Mouse (Mus musculus) layer of hippocampus, postnatal 14 days (tissue): Measurements from ENCODE around the gene Tbc1d4. TPM values are rescaled to one million over a fixed set of nuclear protein-coding genes. Genes with fewer than 3 reads are reported as not detected.
A peak's percentile ranks its signal among the peaks of the same experiment; 100 is the strongest.

Experiments
- DNase-seq, 2 experiments: peaks; one replicate each; pipeline ENCODE4 v3.0.0; 2021 to 2022; ENCODE audit warnings: low spot score in 2 of 2, mixed read lengths in 1 of 2
- total RNA-seq, 2 experiments: library from RNA; stranded (reverse); gene quantifications; 2 replicates each; pipeline ENCODE4 v1.2.3; 2021

Tbc1d4 gene
- total RNA-seq, 2 experiments from 2014 or later: 8.8 to 12.0 TPM

DNA sequence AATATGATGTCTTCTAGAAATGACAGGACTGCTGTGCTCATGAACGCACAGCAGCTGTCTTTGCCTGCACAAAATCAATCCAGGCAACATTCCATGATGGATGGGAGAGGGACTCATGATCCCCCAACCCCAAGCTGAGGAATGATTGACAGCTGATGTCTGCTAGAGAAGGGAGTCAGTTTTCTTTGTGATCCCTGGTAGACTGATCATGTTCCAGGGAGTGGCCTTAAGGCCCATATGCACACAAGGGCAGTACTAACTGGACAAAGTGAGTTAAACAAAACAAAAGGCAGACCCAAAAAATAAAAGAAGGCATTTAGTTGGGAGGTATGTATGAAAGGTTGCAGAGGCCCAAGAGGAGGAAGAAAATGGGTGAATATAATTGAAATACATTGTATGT, 71.6 kb downstream of the Tbc1d4 start:
- no peak for DNase-seq

- peak in 1 of 2 experiments; percentile 37 for DNase-seq
Measured at GRCm38 (mm10) chr14:101532090-101532695, 76.8 kb downstream of the Tbc1d4 start.

DNA sequence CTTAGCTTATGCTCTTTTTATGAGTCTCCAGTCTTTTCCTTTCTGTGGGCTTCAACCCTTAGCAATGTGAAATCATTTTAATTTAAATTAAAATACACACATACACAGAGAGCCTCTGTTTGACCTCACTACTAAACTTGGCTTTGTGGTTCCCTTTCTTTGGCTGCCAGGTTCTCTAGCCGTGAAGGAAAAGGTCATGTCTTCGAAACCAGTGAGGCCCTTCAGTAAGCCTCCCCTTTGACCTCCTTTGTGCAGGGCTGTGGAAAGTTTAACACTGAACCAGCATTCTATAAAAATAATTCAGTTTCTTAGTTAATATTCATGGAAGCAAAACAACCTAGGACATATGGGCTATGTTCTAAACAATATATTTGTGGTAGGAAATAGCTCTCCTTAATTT, 78.5 kb downstream of the Tbc1d4 start:
- no peak for DNase-seq

DNA sequence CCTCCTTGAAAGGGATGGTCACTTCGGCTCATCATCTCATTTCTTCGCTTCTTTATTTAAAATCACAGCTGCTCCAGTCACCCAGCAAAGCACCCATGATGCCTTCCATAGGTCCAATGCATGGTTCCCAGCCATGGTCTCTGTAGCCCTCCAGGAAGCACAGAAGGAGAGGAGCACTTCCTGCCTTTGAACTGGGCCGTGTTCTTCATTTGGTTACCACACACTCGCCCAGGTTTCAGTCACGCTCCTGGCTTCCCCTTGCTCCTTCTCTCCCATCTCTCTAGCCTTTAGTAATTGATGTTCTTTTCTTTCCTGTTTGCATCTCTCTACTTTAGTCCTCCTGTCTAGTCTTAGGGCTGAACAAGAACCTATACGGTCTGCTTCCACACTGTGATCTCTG, 79.8 kb downstream of the Tbc1d4 start:
- DNase-seq: no peak

GRCm38 (mm10) chr14:101527420-101527996, 81.5 kb downstream of the Tbc1d4 start:
- DNase-seq: no peak

GRCm38 (mm10) chr14:101526478-101526877, 82.5 kb downstream of the Tbc1d4 start:
- DNase-seq: no peak

DNA sequence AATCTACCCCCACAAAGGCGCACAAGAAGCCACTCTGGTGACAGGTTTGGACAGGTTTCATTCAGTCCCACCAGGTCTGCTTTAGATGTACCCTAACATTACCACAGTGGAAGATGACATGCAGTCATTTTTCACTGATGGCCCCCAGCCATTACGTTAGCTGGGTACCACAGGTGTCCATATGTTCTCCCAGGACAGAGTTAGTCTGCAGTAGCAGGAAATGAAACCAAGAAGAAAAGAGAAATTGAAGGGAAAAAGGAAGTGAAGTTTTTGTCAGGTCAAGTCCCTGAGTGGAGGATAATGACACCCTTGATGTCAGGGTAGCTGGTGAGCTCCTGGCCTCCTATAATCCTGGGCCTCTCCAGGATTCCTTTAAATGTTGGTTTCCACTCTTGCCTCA, 89.0 kb downstream of the Tbc1d4 start:
- no peak for DNase-seq

DNA sequence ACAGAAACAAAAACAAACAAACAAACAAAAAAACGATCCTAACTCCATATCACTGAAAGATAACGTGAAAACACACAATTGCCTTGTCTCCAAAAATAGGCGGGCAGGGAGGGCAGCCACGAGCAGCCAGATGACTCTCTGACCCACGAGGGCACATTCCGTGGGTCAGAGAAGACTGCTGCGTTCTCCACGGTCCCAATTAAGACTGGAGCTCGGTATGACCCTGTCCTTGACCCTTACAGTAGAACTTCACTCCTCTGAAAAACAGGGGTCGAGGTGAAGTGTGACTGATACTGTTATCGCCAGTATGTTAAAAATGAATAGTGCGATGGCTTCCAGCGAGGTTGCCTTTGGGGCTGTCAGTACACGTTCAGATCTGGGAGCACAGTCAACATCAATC, 90.7 kb downstream of the Tbc1d4 start:
- no peak for DNase-seq

GRCm38 (mm10) chr14:101517801-101518200, 91.2 kb downstream of the Tbc1d4 start:
- no peak for DNase-seq

GRCm38 (mm10) chr14:101517341-101517740, 91.7 kb downstream of the Tbc1d4 start:
- DNase-seq: peak in 1 of 2 experiments; percentile 59

GRCm38 (mm10) chr14:101516864-101517263, 92.1 kb downstream of the Tbc1d4 start:
- no peak for DNase-seq

- DNase-seq: no peak
Measured at GRCm38 (mm10) chr14:101516031-101516430, 93.0 kb downstream of the Tbc1d4 start.

GRCm38 (mm10) chr14:101515271-101515670, 93.7 kb downstream of the Tbc1d4 start:
- no peak for DNase-seq

DNA sequence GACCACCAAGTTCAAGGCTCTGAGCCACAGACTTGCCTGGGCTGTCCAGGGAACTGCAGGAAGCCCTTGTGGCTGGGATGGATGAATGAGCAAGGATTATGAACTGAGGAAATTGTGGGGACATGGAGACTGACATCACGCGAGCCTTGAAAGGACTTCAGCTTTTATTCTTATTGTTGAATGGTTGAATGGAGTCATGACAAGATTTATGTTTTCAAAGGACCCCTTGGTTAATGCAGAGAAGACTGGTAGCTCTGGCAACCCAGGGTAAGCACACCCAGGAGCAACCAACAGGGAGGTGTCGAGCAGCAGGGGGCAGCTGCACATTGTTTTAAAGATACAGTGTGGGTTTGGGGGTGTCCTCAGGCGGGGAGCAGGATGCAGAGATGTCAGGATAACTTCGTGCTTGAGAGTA, 94.4 kb downstream of the Tbc1d4 start:
- DNase-seq: no peak

GRCm38 (mm10) chr14:101513163-101513562, 95.8 kb downstream of the Tbc1d4 start:
- no peak for DNase-seq

GRCm38 (mm10) chr14:101511410-101511809, 97.6 kb downstream of the Tbc1d4 start:
- DNase-seq: no peak

DNA sequence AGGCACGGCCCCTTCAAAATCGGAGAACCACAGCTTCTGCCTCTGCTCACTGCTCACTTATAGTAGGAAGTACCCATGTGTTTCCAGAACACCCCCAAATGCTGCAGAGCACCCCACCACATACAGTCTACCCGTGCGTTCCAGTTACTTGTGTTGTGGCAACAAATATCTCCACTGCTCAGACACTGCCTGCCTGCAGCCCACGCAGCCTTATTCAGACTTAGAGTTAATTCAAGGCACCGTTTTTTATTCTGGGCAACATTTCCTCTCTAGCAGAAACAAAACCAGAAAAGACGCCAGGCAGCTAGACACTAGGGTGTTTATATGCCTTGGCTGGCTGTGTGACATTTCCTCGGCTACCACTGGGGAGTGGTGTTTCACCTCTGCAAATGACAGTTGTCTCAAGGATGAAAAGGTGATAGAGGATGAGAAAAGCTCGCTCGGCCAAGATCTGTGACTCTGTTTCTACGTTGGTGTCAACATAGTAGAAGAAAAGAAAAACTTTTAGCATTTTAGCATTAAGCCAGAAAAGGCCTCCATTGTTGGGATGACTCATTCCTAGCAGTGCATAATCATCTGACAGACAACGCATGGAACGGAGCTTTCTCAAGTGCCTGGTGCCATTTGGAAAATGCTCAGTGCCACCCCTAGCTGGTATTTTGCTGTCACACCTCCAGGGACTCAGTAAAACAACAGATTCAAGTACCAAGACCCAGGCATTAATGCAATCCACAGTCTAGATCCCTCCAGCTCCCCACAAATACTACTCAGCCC, 98.3 kb downstream of the Tbc1d4 start:
- peak; percentile 19 to 35 for DNase-seq

GRCm38 (mm10) chr14:101509759-101510158, 99.2 kb downstream of the Tbc1d4 start:
- no peak for DNase-seq

- DNase-seq: no peak
Measured at GRCm38 (mm10) chr14:101507956-101508355, 101.0 kb downstream of the Tbc1d4 start.

- no peak for DNase-seq
Measured at GRCm38 (mm10) chr14:101507146-101507545, 101.8 kb downstream of the Tbc1d4 start.

DNA sequence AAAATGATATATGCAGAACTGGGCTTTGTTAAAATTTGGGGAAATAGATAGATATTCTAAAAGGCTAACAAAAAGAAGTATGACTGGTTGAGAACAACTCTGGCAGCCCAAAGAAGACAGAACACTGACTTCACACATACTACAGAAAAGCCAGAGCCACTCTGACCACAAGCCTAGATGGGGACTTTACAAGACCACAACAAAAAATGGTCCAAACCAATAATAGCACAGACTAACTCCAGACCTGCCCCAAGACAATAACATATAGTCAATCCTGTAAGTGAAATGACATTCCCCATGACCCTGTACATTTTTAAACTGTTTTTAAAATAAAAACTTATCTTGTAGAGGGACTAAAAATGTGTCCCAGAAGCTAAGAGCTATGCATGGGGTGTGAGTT, 103.2 kb downstream of the Tbc1d4 start:
- DNase-seq: no peak

- DNase-seq: no peak
Measured at GRCm38 (mm10) chr14:101504473-101505200, 104.4 kb downstream of the Tbc1d4 start.
